Mouse (Mus musculus): Measurements from ENCODE around the gene Ano1. TPM values are rescaled to one million over a fixed set of nuclear protein-coding genes. Genes with fewer than 3 reads are reported as not detected.

Ano1 gene
- polyA plus RNA-seq, 1 experiment from 2014 or later: 14.3 TPM

GRCm38 (mm10) chr7:144697870-144698269 lies 53.9 kb downstream of the Ano1 start:
- Histone ChIP-seq H3K27ac (ENCODE audit: low read depth, low read length) (no peak overlapping the region), H3K4me3 (ENCODE audit: low read depth, low read length) (no peak overlapping the region), H3K4me2 (no peak overlapping the region), H3K9ac (ENCODE audit: low read depth, low read length) (no peak overlapping the region), H3K4me1 (ENCODE audit: control insufficient read depth, insufficient read depth, low read length) (no peaks in the 10 kb centered on the region), H3K9me3 (replicated peaks; ENCODE audit: control insufficient read depth, low read length) (0 out of 2 replicates have a peak, but pooled peaks cover 5% of the 10 kb centered on the region), H3K36me3 (ENCODE audit: control insufficient read depth, insufficient read depth, low read length) (no peaks in the 10 kb centered on the region), H3K27me3 (ENCODE audit: control insufficient read depth, insufficient read depth, low read length) (no peaks in the 10 kb centered on the region)
- ATAC-seq (replicated peaks; ENCODE audit: insufficient number of reproducible peaks, low FRiP score, low TSS enrichment): no peak
- WGBS (ENCODE audit: insufficient replicate concordance): 71% methylated on average over 9 of the region's 9 CpGs

- H3K9ac ChIP-seq (ENCODE audit: low read depth, low read length): no peak overlapping the region
- H3K27ac ChIP-seq (ENCODE audit: low read depth, low read length): no peak overlapping the region
- H3K36me3 ChIP-seq (ENCODE audit: control insufficient read depth, insufficient read depth, low read length): no peaks in the 10 kb centered on the region
- H3K27me3 ChIP-seq (ENCODE audit: control insufficient read depth, insufficient read depth, low read length): no peaks in the 10 kb centered on the region
- 75% methylated on average over 7 of the region's 7 CpGs for WGBS (ENCODE audit: insufficient replicate concordance)
- no peaks in the 10 kb centered on the region for H3K4me1 ChIP-seq (ENCODE audit: control insufficient read depth, insufficient read depth, low read length)
- no peak overlapping the region for H3K4me3 ChIP-seq (ENCODE audit: low read depth, low read length)
- H3K4me2 ChIP-seq: no peak overlapping the region
- ATAC-seq (replicated peaks; ENCODE audit: insufficient number of reproducible peaks, low FRiP score, low TSS enrichment): no peak
- 0 out of 2 replicates have a peak, but pooled peaks cover 5% of the 10 kb centered on the region for H3K9me3 ChIP-seq (replicated peaks; ENCODE audit: control insufficient read depth, low read length)
These were observed 54.7 kb downstream of the Ano1 start for GRCm38 (mm10) chr7:144696764-144697704.

- Histone ChIP-seq H3K9ac (ENCODE audit: low read depth, low read length) (no peak overlapping the region), H3K9me3 (replicated peaks; ENCODE audit: control insufficient read depth, low read length) (no peaks in the 10 kb centered on the region), H3K4me2 (no peak overlapping the region), H3K4me1 (ENCODE audit: control insufficient read depth, insufficient read depth, low read length) (peaks cover 17% of the 10 kb centered on the region), H3K36me3 (ENCODE audit: control insufficient read depth, insufficient read depth, low read length) (no peaks in the 10 kb centered on the region), H3K27ac (ENCODE audit: low read depth, low read length) (peak overlapping the region; percentile 60), H3K27me3 (ENCODE audit: control insufficient read depth, insufficient read depth, low read length) (no peaks in the 10 kb centered on the region), H3K4me3 (ENCODE audit: low read depth, low read length) (no peak overlapping the region)
- WGBS (ENCODE audit: insufficient replicate concordance): 31% methylated on average over 2 of the region's 2 CpGs
- no peak for ATAC-seq (replicated peaks; ENCODE audit: insufficient number of reproducible peaks, low FRiP score, low TSS enrichment)
These were observed 61.9 kb downstream of the Ano1 start for GRCm38 (mm10) chr7:144689855-144690254.

DNA sequence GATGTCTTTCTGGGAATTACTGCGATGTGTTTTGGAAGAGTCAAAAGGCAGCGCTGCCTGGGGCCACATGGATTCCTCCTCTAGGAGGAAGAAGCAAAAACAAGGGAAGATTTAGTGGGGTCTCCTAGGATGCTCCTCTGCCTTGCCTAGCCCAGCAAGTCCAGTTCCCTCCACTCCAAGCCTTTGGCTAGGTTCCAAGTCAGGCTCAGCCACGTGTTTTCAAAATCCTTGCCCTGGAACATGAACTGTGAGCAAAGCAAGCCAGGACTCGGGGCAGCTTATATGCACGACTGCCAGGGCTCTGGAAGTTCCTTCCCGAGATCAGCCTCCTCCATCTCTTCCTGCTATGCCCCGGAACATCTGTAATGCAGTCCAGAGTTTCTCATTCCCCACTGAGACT lies 62.6 kb downstream of the Ano1 start:
- no peak overlapping the region for H3K4me3 ChIP-seq (ENCODE audit: low read depth, low read length)
- no peaks in the 10 kb centered on the region for H3K9me3 ChIP-seq (replicated peaks; ENCODE audit: control insufficient read depth, low read length)
- no peak for ATAC-seq (replicated peaks; ENCODE audit: insufficient number of reproducible peaks, low FRiP score, low TSS enrichment)
- H3K4me2 ChIP-seq: no peak overlapping the region
- no peaks in the 10 kb centered on the region for H3K27me3 ChIP-seq (ENCODE audit: control insufficient read depth, insufficient read depth, low read length)
- no peaks in the 10 kb centered on the region for H3K36me3 ChIP-seq (ENCODE audit: control insufficient read depth, insufficient read depth, low read length)
- 39% methylated on average over 7 of the region's 7 CpGs for WGBS (ENCODE audit: insufficient replicate concordance)
- H3K9ac ChIP-seq (ENCODE audit: low read depth, low read length): no peak overlapping the region
- H3K27ac ChIP-seq (ENCODE audit: low read depth, low read length): peak overlapping the region; percentile 60; the same call in 1 of the 2 replicates
- H3K4me1 ChIP-seq (ENCODE audit: control insufficient read depth, insufficient read depth, low read length): peaks cover 17% of the 10 kb centered on the region

DNA sequence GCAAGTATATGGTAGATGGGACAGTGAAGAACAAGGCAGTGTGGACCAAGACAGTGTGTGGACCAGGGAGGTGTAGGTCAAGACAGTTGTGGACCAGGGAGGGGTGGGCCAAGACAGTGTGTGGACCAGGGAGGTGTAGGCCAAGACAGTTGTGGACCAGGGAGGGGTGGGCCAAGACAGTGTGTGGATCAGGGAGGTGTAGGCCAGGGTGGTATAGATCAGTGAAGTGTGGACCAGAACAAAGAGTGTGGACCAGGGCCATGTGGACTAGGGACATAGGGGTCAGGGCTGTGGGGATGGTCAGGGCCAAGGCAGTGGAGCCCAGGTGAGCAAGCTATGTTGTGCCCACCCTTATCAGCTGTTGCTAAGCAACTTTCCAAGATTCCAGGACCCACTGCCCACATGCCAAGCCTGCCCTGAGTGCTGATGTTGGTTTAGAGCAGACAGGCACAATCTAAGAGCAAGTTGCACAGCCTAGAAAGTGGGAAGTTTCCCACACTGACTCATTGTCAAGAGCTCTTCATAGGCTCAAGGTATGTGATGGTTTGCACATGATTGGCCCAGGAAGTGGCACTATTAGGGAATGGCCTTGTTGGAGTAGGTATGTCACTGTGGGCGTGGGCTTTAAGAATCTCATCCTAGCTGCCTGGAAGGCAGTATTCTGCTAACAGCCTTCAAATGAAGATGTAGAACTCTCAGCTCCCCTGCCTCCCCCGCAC lies 64.0 kb downstream of the Ano1 start:
- peaks cover 17% of the 10 kb centered on the region for H3K4me1 ChIP-seq (ENCODE audit: control insufficient read depth, insufficient read depth, low read length)
- H3K27me3 ChIP-seq (ENCODE audit: control insufficient read depth, insufficient read depth, low read length): 0 out of 2 replicates have a peak, but pooled peaks cover under 1% of the 10 kb centered on the region
- no peak overlapping the region for H3K4me3 ChIP-seq (ENCODE audit: low read depth, low read length)
- H3K9ac ChIP-seq (ENCODE audit: low read depth, low read length): no peak overlapping the region
- no peak overlapping the region for H3K4me2 ChIP-seq
- WGBS (ENCODE audit: insufficient replicate concordance): 89% methylated on average over 2 of the region's 2 CpGs
- no peaks in the 10 kb centered on the region for H3K36me3 ChIP-seq (ENCODE audit: control insufficient read depth, insufficient read depth, low read length)
- no peak overlapping the region for H3K27ac ChIP-seq (ENCODE audit: low read depth, low read length)
- H3K9me3 ChIP-seq (replicated peaks; ENCODE audit: control insufficient read depth, low read length): no peaks in the 10 kb centered on the region
- ATAC-seq (replicated peaks; ENCODE audit: insufficient number of reproducible peaks, low FRiP score, low TSS enrichment): peak; percentile 28; the same call in 1 of the 2 replicates

DNA sequence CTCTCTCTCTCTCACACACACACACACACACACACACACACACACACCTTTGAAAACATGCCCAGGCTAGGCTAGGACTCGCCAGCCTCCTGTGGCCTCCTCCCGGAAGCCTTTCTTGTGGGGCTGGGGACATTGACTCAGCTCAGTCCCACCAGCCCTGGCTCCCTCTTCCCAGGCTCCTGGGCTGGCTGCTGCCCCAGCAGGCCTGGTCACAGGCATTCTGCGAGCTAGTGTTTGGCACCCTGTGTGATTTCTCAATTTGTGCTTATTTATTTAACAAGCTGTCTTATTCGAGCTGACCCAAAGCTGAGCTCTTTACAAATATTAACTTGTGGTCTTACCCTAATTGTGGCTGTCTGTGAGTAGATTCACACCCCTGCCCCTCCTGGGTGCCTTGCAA lies 66.8 kb downstream of the Ano1 start:
- no peak overlapping the region for H3K4me2 ChIP-seq
- ATAC-seq (replicated peaks; ENCODE audit: insufficient number of reproducible peaks, low FRiP score, low TSS enrichment): no peak
- peaks cover 12% of the 10 kb centered on the region for H3K27me3 ChIP-seq (ENCODE audit: control insufficient read depth, insufficient read depth, low read length)
- H3K27ac ChIP-seq (ENCODE audit: low read depth, low read length): peak overlapping the region; percentile 22; the same call in 1 of the 2 replicates
- H3K9ac ChIP-seq (ENCODE audit: low read depth, low read length): no peak overlapping the region
- H3K9me3 ChIP-seq (replicated peaks; ENCODE audit: control insufficient read depth, low read length): no peaks in the 10 kb centered on the region
- no peaks in the 10 kb centered on the region for H3K36me3 ChIP-seq (ENCODE audit: control insufficient read depth, insufficient read depth, low read length)
- peaks cover 10% of the 10 kb centered on the region for H3K4me1 ChIP-seq (ENCODE audit: control insufficient read depth, insufficient read depth, low read length)
- WGBS (ENCODE audit: insufficient replicate concordance): 45% methylated on average over 4 of the region's 4 CpGs
- no peak overlapping the region for H3K4me3 ChIP-seq (ENCODE audit: low read depth, low read length)

DNA sequence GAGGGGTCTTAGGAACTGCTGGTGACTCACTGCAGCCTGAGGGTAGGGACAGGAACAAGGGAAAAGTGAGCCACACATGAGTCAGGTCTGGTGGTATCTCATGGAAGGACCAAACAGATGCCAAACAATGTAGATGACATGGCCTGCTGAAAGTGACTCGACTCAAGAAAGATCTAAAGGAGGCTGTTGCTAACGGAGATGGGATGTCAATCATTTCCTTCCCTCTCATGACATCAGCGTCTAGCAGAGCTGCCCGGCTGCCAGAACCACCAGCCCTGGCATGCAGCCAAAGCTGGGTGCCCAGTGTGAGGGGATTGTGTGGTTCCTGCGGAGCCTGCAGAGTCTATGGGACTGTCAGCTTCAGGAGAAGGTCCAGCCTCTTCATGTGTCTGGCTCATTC lies 67.3 kb downstream of the Ano1 start:
- H3K9me3 ChIP-seq (replicated peaks; ENCODE audit: control insufficient read depth, low read length): no peaks in the 10 kb centered on the region
- H3K9ac ChIP-seq (ENCODE audit: low read depth, low read length): no peak overlapping the region
- H3K4me3 ChIP-seq (ENCODE audit: low read depth, low read length): no peak overlapping the region
- H3K27me3 ChIP-seq (ENCODE audit: control insufficient read depth, insufficient read depth, low read length): peaks cover 17% of the 10 kb centered on the region
- H3K4me2 ChIP-seq: no peak overlapping the region
- 34% methylated on average over 5 of the region's 5 CpGs for WGBS (ENCODE audit: insufficient replicate concordance)
- no peaks in the 10 kb centered on the region for H3K36me3 ChIP-seq (ENCODE audit: control insufficient read depth, insufficient read depth, low read length)
- peaks cover 5% of the 10 kb centered on the region; the same call in 1 of the 2 replicates for H3K4me1 ChIP-seq (ENCODE audit: control insufficient read depth, insufficient read depth, low read length)
- no peak overlapping the region for H3K27ac ChIP-seq (ENCODE audit: low read depth, low read length)
- ATAC-seq (replicated peaks; ENCODE audit: insufficient number of reproducible peaks, low FRiP score, low TSS enrichment): no peak

- no peak for ATAC-seq (replicated peaks; ENCODE audit: insufficient number of reproducible peaks, low FRiP score, low TSS enrichment)
- 83% methylated on average over 5 of the region's 5 CpGs for WGBS (ENCODE audit: insufficient replicate concordance)
- H3K27ac ChIP-seq (ENCODE audit: low read depth, low read length): no peak overlapping the region
- no peaks in the 10 kb centered on the region for H3K36me3 ChIP-seq (ENCODE audit: control insufficient read depth, insufficient read depth, low read length)
- peaks cover 40% of the 10 kb centered on the region for H3K27me3 ChIP-seq (ENCODE audit: control insufficient read depth, insufficient read depth, low read length)
- H3K9me3 ChIP-seq (replicated peaks; ENCODE audit: control insufficient read depth, low read length): no peaks in the 10 kb centered on the region
- H3K4me3 ChIP-seq (ENCODE audit: low read depth, low read length): no peak overlapping the region
- peaks cover 7% of the 10 kb centered on the region for H3K4me1 ChIP-seq (ENCODE audit: control insufficient read depth, insufficient read depth, low read length)
- H3K9ac ChIP-seq (ENCODE audit: low read depth, low read length): no peak overlapping the region
- H3K4me2 ChIP-seq: no peak overlapping the region
These were observed 71.7 kb downstream of the Ano1 start for GRCm38 (mm10) chr7:144680096-144680495.

All from heart, embryonic 11.5 days (tissue).